Mouse (Mus musculus): ENCODE data around the gene Gimap5. TPM values are rescaled to one million over a fixed set of nuclear protein-coding genes. Genes with fewer than 3 reads are reported as not detected.

The Gimap5 gene
- total and polyA plus RNA-seq, 3 experiments: 0.05 TPM; not detected in 2

- H3K4me3 ChIP-seq (ENCODE audit: low read depth, low read length): no peak overlapping the region
- no peaks in the 10 kb centered on the region for H3K9me3 ChIP-seq (replicated peaks)
- no peak for TF ChIP-seq GATA2 (IDR thresholded peaks at IDR 0.05; ENCODE audit: borderline replicate concordance, low read depth, low read length)
- TF ChIP-seq POLR2AphosphoS5 (IDR thresholded peaks at IDR 0.05; ENCODE audit: insufficient replicate concordance, low read depth, low read length): no peak
- TF ChIP-seq CTCF (IDR thresholded peaks at IDR 0.05; ENCODE audit: low read depth, low read length): no peak
- no peak for TF ChIP-seq GATA1 (IDR thresholded peaks at IDR 0.05; ENCODE audit: borderline replicate concordance, low read length)
- no peak for TF ChIP-seq TAL1 (conservative IDR thresholded peaks at IDR 0.05; ENCODE audit: low read depth, low read length)
- DNase-seq (ENCODE audit: low spot score) (no peak), ATAC-seq (ENCODE audit: extremely low read depth, insufficient number of reproducible peaks, low FRiP score, poor library complexity, severe bottlenecking) (no peak)
- no peaks in the 10 kb centered on the region for H3K4me1 ChIP-seq (ENCODE audit: insufficient read depth, low read depth, low read length)
- H3K36me3 ChIP-seq (replicated peaks): no peaks in the 10 kb centered on the region
- H3K27me3 ChIP-seq (ENCODE audit: insufficient read depth, low read length): peaks cover 3% of the 10 kb centered on the region; the same call in 1 of the 2 replicates
These were observed 8.9 kb upstream of the Gimap5 start for GRCm38 (mm10) chr6:48737053-48737452.

- no peak for TF ChIP-seq POLR2AphosphoS5 (IDR thresholded peaks at IDR 0.05; ENCODE audit: insufficient replicate concordance, low read depth, low read length)
- ATAC-seq (ENCODE audit: extremely low read depth, insufficient number of reproducible peaks, low FRiP score, poor library complexity, severe bottlenecking) (no peak), DNase-seq (ENCODE audit: low spot score) (no peak)
- H3K4me3 ChIP-seq (ENCODE audit: low read depth, low read length): no peak overlapping the region
- no peaks in the 10 kb centered on the region for H3K4me1 ChIP-seq (ENCODE audit: insufficient read depth, low read depth, low read length)
- H3K36me3 ChIP-seq (replicated peaks): no peaks in the 10 kb centered on the region
- peaks cover 7% of the 10 kb centered on the region; the same call in 1 of the 2 replicates for H3K27me3 ChIP-seq (ENCODE audit: insufficient read depth, low read length)
- no peaks in the 10 kb centered on the region for H3K9me3 ChIP-seq (replicated peaks)
These were observed 8.3 kb upstream of the Gimap5 start for GRCm38 (mm10) chr6:48737688-48738087.

DNA sequence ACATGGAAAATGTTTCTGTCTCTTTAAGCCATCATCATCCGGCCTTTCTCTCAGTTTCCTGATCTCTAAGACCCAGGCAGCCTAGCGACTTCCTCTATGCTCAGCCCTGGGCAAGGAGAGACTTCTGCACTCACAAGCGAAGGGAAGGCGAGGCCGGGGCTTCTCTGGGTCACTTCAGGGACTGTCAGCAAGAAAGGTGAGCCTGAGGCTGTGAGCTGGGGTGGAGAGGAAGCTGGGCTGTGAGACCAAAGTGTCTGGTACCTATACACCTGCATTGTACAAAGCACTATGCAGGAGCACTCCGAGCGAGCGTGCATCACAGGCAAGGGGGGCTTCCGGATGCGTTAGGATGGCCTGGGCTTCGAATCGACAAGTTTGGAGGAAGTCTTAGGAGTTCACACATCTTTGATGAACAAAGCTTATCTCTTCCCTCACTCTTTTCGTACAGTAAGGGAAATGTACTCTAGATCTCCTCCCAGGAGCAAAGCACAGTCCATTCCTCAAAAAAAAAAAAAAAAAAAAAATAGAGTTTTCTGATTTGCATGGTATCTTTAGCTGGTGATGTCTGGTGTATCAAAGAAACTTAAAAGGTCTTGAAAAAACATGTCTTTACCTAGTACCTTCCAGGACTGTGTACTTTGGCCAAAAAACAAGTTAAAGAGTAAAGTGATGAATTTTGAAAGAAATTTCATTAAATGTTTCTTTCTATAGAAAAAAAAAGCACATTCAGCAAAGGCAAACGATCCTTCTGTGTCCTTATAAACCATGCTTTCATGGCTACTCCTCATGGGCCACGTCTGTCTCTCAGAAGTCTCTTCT is 6.8 kb upstream of the Gimap5 start, which contains the start of gene Gimap1:
Gimap1 (plus strand) TSS at position 94 of the 819 bp plus-strand sequence.
- no peaks in the 10 kb centered on the region for H3K9me3 ChIP-seq (replicated peaks)
- TF ChIP-seq TAL1 (conservative IDR thresholded peaks at IDR 0.05; ENCODE audit: low read depth, low read length) (no peak), GATA1 (IDR thresholded peaks at IDR 0.05; ENCODE audit: borderline replicate concordance, low read length) (no peak), CTCF (IDR thresholded peaks at IDR 0.05; ENCODE audit: low read depth, low read length) (no peak), GATA2 (IDR thresholded peaks at IDR 0.05; ENCODE audit: borderline replicate concordance, low read depth, low read length) (no peak), POLR2AphosphoS5 (IDR thresholded peaks at IDR 0.05; ENCODE audit: insufficient replicate concordance, low read depth, low read length) (no peak)
- no peaks in the 10 kb centered on the region for H3K4me1 ChIP-seq (ENCODE audit: insufficient read depth, low read depth, low read length)
- ATAC-seq (ENCODE audit: extremely low read depth, insufficient number of reproducible peaks, low FRiP score, poor library complexity, severe bottlenecking) (no peak), DNase-seq (ENCODE audit: low spot score) (no peak)
- H3K27me3 ChIP-seq (ENCODE audit: insufficient read depth, low read length): peaks cover 11% of the 10 kb centered on the region; the same call in 1 of the 2 replicates
- no peaks in the 10 kb centered on the region for H3K36me3 ChIP-seq (replicated peaks)
- H3K4me3 ChIP-seq (ENCODE audit: low read depth, low read length): no peak within 1 kb of the TSS

GRCm38 (mm10) chr6:48739780-48740055 is 6.3 kb upstream of the Gimap5 start:
- peaks cover 11% of the 10 kb centered on the region; the same call in 1 of the 2 replicates for H3K27me3 ChIP-seq (ENCODE audit: insufficient read depth, low read length)
- no peaks in the 10 kb centered on the region for H3K4me1 ChIP-seq (ENCODE audit: insufficient read depth, low read depth, low read length)
- ATAC-seq (ENCODE audit: extremely low read depth, insufficient number of reproducible peaks, low FRiP score, poor library complexity, severe bottlenecking): no peak
- no peak overlapping the region for H3K4me3 ChIP-seq (ENCODE audit: low read depth, low read length)
- no peaks in the 10 kb centered on the region for H3K36me3 ChIP-seq (replicated peaks)
- H3K9me3 ChIP-seq (replicated peaks): no peaks in the 10 kb centered on the region
- no peak for TF ChIP-seq POLR2AphosphoS5 (IDR thresholded peaks at IDR 0.05; ENCODE audit: insufficient replicate concordance, low read depth, low read length)
- no peak for DNase-seq (ENCODE audit: low spot score)

DNA sequence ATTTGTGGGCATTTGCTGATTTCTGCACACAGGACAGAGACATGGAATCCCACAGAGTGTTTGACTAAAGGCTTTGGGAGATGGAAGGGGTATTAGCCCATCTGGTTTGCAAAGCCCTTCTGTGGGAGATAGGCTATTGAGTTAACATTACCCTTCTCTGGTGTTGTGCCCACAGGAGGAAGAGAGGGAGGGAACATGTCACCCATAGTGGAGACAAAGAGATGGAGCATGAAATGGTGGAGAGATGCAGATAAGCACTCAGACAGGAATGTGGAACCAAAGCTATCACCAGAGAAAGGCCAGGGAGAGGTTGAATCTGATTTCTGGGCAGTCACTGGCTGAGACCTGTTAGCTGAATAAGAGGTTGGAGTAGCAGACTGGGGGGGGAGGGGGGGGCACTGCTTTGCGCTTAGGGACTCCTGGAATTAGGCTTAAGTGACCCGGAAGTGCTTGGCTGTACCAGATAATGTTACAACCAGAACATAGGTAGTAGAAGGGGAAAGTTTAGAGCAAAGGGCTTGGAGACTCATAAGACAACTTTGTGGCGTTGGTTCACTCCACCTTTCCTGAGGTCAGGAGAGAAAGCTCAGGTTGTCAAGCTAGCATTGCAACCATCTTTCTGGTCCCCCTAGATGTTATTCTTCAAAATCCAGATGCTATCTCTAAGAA is 5.4 kb upstream of the Gimap5 start:
- no peaks in the 10 kb centered on the region for H3K9me3 ChIP-seq (replicated peaks)
- peaks cover 11% of the 10 kb centered on the region; the same call in 1 of the 2 replicates for H3K27me3 ChIP-seq (ENCODE audit: insufficient read depth, low read length)
- H3K4me3 ChIP-seq (ENCODE audit: low read depth, low read length): no peak overlapping the region
- ATAC-seq (ENCODE audit: extremely low read depth, insufficient number of reproducible peaks, low FRiP score, poor library complexity, severe bottlenecking) (no peak), DNase-seq (ENCODE audit: low spot score) (no peak)
- no peaks in the 10 kb centered on the region for H3K4me1 ChIP-seq (ENCODE audit: insufficient read depth, low read depth, low read length)
- no peak for TF ChIP-seq TAL1 (conservative IDR thresholded peaks at IDR 0.05; ENCODE audit: low read depth, low read length)
- no peaks in the 10 kb centered on the region for H3K36me3 ChIP-seq (replicated peaks)

- H3K4me3 ChIP-seq (ENCODE audit: low read depth, low read length): no peak overlapping the region
- H3K4me1 ChIP-seq (ENCODE audit: insufficient read depth, low read depth, low read length): no peaks in the 10 kb centered on the region
- ATAC-seq (ENCODE audit: extremely low read depth, insufficient number of reproducible peaks, low FRiP score, poor library complexity, severe bottlenecking): no peak
- H3K36me3 ChIP-seq (replicated peaks): no peaks in the 10 kb centered on the region
- H3K27me3 ChIP-seq (ENCODE audit: insufficient read depth, low read length): peaks cover 14% of the 10 kb centered on the region; the same call in 1 of the 2 replicates
- no peaks in the 10 kb centered on the region for H3K9me3 ChIP-seq (replicated peaks)
- TF ChIP-seq CTCF (IDR thresholded peaks at IDR 0.05; ENCODE audit: low read depth, low read length) (no peak), GATA2 (IDR thresholded peaks at IDR 0.05; ENCODE audit: borderline replicate concordance, low read depth, low read length) (no peak), TAL1 (conservative IDR thresholded peaks at IDR 0.05; ENCODE audit: low read depth, low read length) (no peak), GATA1 (IDR thresholded peaks at IDR 0.05; ENCODE audit: borderline replicate concordance, low read length) (no peak), POLR2AphosphoS5 (IDR thresholded peaks at IDR 0.05; ENCODE audit: insufficient replicate concordance, low read depth, low read length) (no peak)
- no peak for DNase-seq (ENCODE audit: low spot score)
These were observed 4.7 kb upstream of the Gimap5 start for GRCm38 (mm10) chr6:48741273-48741672.

All from G1E (cell line).